Mouse (Mus musculus) erythroblast, adult 5-6 weeks (primary cell): Measurements from ENCODE around the gene Rflnb. TPM values are rescaled to one million over a fixed set of nuclear protein-coding genes. Genes with fewer than 3 reads are reported as not detected.
"Not testable (repeated sequence)": the region's sequence is repeated elsewhere in the genome, so short reads cannot be mapped to it uniquely, and the experiment has no call there.

ENCODE experiments used
- ATAC-seq: replicated peaks from 2 replicates; pipeline ENCODE4 v1.8.0; 2016; ENCODE audit warnings: moderate number of reproducible peaks, mild to moderate bottlenecking, moderate TSS enrichment, inconsistent platforms; ENCODE audit not compliant: poor library complexity, low FRiP score, severe bottlenecking
- total RNA-seq, 2 experiments: library from RNA; stranded (forward) in 1 of 2; stranded (reverse) in 1 of 2; fragments of 150-400 nt in 1 of 2; fragments of 200-764, 138-1000 nt in 1 of 2; gene quantifications; 2 replicates each; pipeline versions ENCODE4 v1.2.3 to v1.2.4; 2015 to 2017; ENCODE audit warnings: low replicate concordance in 2 of 2

Gene Rflnb
- total RNA-seq, 2 experiments from 2014 or later: 22.5 to 23.4 TPM

DNA sequence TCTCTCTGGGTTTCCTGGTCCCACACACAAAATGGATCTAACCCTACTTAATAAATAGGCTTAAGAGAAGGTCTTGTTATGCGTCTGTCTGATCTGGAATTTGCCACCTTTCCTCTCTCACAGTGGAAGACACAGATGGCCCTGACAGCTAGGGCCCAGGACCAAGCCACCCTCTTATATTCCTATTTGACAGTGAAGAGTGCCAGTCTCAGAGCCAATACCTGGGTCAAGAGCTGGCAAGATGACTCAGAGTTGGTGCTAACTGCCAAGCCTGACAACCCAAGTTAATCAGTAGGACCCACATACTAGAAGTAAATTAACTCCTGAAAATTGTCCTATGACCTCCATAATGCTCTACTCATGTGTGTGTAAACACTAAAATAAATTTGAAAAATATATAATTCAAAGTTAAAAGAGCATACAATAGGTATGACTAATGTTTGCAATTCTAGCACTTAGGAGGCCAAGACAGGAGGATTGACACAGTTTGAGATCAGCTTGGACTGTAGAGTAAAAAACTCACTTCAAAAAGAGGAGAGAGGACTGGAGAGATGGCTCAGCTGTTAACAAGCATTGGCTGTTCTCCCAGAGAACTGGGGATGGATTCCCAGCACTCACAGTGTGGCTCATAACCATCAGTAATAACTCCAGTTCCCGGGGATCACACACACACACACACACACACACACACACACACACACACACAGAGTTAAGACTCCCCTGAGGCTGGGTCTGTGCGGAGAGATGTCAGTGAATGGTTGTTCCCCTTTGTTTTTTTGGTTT lies 11.9 kb upstream of the Rflnb start:
- no peak for ATAC-seq

DNA sequence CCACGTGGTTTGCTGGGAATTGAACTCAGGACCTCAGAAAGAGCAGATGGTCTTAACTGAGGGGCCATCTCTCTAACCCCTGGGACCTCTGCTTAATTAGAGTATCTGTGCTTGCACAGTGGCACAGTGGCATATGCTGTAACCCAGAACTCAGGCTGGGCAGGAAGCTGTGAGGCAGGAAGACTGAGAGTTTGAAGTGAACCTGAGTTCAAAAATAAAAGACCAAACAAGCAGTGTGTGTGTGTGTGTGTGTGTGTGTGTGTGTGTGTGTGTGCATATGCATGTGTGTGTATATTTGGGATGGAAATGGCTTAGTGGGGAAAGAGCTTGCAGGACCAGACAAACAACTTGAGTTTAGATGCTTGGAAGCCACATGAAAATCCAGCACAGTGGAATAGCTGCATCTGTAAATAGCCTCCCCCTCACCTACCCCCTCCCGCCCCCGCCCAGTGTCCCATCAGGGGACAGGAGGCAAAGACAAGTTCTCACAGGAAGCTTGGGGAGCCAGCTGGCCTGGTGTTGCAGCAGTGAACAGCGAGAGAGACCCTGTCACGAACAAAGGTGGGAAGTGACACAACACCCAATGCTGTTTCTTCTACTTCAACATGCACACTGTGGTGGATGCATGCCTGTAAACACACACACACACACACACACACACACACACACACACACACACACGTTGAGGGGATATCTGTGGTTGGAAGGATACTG lies 10.2 kb upstream of the Rflnb start:
- no peak for ATAC-seq

DNA sequence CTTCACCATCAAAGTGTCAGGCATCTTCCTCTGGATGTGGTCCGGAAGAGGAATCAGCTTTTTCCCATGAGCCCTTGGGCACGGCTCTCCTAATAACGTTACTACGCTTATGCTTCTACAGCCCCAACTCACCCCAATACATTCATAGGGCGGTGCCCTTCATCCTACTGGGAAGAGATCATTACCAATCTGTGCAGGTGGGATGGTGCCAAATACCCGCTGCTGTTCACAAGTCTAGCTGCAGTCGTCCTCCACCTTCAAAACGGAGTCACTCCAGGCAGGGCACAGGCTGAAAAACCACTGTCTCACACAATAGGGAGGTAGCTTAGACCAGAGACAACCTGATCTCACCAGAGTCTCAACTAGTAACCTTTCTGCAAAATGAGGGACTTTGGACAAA lies 7.6 kb upstream of the Rflnb start:
- ATAC-seq: no peak

DNA sequence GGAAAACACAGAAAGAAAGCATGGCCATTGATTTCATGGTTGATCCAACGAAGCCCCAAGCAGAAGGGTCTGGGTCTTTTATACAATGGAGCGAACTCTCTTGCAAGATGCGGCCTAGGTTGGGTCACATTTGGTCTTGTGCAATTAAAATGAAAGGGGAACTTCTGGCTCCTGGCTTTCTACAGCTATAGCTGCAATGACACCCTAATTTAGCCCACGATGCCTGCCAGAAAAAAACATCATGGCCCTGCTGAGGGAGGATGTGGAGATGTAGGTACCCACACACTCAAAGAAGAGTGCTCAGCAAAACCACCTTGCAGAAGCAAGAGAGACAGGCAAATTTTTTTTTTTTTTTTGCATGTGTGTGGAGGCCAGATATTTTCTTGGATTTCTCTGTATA lies 6.3 kb upstream of the Rflnb start:
- no peak for ATAC-seq

DNA sequence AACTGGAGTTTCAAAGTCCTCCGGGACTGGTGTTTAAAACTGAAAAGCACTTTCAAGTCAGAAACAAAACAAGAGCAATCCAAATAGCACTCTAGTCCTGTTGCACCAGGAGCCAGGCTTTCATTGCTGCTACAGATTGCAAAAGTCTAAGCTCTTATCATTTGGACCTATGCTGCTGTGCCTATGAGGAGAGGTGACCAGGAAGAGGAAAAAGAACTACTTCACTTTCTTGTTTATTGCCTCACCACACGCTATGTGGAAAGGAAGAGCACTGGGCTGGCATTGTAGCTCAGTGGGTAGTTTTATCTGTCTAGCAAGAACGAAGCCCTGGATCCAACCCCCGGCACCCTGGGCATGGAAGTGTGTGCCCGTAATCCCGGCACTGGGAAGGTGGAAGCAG lies 5.8 kb upstream of the Rflnb start:
- no peak for ATAC-seq

DNA sequence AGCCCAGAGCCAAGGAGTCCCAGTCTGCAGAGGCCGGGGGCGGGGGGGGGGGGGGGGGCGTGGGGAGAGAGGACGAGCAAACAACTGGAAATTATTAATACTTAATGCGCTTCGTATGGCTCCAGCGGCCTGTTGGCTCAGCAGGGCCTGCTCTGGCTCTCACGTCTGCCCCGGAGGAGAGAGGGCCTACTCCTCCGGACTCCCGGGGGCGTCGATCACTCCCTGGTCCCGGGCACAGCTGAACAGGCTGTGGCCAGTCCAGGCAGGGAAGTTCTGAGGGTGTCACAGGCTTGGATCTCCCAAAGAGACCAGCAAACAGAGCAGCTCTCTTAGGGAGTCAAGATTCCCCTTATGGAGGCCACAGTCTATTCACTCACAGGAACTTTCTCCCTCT lies 487 bp upstream of the Rflnb start:
- ATAC-seq: no peak

DNA sequence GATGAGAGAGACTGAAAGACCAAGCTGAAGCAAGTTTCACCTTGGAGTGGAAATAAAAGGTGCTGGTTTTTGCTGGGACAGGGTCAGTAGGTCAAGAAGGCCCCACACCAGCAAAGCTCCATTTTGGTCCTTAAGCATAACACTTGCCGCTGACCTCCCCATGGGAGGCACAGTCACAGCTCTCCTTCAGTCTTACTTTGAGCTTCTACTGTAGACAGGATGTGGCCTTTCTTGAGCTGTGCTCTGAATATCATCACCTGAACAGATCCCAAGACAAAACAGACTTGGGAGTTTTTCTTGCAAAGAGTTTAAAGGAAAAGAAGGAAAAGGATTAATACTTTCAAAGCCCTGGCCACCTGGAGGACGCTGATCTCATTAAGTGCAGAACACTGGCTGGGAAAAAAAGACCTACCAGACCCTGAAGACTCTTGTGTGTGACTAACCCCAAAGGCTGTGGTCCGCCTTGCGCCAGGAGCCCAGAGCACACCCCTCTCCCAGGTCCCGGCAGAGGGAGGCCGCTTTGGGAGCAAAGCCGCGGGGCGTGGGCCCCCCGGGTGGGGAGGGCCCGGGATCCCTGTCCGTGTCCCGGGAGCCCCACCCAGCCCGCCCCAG lies 949 bp downstream of the Rflnb start:
- no peak for ATAC-seq

DNA sequence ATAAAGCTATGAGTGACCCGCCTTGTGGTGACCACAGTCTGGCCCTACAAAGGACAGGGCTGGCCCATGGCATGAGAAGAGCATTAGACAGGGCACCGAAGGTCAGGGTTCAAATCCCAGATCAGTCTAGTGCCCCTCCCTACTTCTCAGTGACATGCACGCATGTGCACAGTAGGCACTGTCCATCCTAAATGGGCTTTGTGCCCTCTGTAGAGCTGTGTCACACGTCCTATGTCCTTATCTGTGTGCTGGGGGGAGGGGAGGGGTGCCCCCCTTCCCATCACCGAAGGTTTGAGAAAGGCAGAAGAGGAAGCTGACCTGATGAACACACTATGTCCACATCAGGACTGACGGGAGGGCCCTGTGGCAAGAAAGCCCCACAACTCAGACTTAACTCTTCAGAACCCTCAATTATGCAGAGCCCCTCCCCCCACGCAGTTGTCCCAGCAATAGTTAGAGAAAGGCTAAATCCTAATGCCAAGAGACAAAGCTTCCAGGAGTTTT lies 2.5 kb downstream of the Rflnb start:
- ATAC-seq: no peak

DNA sequence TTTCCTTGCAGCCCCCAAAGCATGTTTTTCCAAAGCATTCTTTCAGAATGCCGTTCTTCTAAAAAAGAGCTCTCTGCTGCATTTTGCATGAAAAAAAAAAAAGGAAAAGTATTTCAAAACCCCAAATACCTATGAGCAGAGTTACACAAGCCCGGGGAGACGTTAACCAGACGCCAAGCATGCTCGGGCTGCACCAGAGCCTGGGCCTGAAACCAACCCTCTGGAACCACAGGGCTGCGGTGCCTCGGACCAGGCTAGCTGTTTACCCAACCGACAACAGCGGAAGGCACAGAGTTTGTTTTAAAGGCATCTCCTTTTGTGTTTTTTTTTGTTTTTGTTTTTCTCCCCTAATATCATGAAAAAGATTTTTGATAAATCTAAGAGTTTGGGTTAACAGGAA lies 6.7 kb downstream of the Rflnb start:
- ATAC-seq: no peak

DNA sequence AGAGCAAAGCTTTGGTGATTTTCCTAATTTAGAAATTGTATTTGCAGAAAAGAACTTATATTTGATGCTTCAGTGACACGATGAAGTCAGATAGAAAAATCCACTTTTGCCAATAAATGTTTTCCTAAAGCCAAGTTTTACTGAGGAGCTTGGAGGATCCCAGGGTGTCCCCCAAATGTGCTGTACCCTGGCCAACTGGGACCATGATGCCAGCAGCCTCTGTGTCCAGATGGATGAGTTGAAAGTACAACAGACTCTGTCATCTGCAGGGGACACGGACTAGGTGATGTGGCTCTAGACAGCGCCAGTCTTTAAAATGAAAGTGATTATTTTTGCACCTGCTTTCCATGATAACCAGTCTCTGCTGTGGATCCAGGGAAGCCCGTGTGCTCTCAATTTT lies 7.7 kb downstream of the Rflnb start:
- no peak for ATAC-seq

DNA sequence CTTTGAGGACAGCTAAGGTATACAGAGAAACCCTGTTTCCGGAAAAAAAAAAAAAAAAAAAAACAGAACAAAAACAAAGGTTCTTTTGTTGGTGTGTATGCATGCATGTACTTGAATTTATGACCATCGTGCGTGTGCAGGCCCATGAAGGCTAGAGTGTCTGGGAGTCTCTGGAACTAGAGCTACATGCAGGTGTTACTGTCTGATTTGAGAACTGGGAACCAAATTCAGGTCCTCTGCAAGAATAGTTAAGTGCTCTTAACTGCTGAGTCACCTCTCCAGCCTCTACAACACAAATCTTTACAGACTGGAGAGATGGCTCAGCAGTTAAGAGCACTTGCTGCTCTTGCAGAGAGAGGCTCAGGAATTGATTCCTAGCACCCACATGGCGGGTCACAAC lies 11.8 kb downstream of the Rflnb start:
- no peak for ATAC-seq

DNA sequence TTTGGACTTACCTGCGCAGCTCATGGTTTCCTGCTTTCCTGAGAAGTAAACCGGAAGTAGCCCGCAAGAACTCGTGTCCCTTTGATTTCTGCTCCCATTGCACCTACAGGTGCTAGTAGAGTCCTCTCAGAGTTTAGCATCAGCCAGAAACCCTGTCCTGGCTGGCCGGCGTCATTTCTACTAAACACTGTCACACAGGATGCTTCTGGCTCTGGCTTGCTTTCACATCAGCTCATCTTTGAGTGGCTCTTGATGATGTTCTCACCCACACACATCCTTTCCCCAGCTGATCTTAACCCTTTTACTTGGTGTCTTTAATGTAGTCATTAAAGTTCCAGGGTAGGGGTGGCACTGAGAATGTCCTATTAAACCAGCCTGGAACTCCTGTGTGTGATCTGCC lies 12.3 kb downstream of the Rflnb start:
- ATAC-seq: no peak

DNA sequence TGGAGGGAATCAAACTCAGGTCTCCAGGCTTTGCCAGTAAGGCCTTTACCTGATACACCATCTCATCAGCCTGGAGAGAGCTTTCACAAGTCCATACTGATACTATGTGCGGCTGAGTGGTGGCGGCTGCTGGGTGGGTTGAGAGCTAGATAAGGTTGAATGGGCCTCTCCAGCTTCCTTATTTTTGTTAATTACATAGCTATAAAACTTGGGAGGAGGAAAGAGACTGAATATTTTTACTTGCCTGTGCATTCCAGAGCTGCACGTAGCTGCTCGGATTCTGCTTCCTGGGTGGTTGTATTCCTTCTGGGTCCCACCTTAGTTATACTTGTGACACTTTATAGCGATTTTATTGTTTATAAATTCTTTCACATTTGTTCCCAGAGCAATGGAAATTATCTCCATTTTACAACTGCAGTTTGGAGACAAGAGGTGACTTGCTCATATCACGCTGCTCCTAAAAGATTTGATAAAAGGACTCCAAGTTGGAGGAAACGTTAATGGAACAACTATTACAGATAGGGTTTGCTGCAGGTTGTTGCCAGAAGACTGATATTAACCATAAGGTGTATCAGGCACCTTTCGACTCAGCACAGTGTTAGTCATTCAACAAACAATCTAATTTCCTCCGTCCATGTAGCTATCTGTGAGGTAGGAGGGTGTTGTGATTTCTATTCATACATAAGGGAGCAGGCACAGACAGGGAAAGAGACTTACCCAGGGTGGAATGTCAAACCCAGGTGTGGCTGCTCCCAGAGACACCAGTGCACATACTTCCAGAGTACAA lies 16.6 kb downstream of the Rflnb start:
- no peak for ATAC-seq

DNA sequence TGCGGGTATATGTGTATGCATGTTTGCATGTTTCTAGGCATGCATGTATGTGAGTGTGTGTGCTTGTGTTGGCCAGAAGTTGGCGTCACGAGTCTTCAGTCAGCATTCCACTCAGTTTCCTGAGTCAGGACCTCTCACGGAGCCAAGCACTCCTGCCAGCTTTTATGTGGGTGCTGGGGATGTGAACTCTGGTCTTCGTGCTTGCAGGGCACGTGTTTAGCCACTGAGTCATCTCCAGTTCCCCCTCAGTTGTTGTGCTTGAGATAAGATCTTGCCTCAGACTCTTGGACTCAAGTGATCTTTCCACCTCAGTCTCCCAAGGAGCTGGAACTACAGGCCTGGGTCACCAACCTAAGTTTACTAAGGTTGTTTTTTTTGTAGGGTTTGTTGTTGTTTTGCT lies 18.5 kb downstream of the Rflnb start:
- no peak for ATAC-seq

DNA sequence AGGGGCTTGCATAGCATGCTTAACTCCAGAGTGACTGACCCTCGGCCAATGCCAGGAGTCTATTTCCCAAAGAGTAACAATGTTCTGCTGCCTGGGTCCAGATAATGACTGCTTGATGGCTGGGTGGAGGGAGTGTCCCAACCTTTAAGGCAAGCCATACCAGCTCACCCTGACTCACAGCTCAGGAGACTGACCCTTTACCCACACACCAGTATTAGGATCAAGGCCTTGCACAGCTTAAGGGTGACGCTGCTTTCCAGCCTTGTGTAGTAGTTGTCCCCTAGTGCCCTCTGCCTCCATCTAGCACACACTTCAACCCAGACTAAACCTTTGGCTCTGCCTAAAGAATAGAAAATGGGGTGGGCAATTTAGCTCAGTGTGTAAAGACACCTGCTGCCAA lies 19.4 kb downstream of the Rflnb start:
- ATAC-seq: no peak

DNA sequence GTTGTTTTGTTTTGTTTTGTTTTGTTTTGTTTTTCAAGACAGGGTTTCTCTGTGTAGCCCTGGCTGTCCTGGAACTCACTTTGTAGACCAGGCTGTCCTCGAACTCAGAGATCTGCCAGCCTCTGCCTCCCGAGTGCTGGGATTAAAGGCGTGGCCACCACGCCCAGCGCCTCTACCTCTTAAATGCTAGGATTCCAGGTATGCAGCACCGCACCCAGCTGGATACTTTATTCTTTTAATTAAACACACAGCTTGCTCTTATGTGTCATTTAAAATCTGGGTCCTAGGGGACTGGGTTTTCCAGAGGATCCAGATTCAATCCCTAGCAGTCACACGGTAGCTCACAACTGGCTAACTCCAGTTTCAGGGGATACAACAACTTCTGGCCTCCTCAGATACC lies 23.3 kb downstream of the Rflnb start:
- not testable (repeated sequence) for ATAC-seq

DNA sequence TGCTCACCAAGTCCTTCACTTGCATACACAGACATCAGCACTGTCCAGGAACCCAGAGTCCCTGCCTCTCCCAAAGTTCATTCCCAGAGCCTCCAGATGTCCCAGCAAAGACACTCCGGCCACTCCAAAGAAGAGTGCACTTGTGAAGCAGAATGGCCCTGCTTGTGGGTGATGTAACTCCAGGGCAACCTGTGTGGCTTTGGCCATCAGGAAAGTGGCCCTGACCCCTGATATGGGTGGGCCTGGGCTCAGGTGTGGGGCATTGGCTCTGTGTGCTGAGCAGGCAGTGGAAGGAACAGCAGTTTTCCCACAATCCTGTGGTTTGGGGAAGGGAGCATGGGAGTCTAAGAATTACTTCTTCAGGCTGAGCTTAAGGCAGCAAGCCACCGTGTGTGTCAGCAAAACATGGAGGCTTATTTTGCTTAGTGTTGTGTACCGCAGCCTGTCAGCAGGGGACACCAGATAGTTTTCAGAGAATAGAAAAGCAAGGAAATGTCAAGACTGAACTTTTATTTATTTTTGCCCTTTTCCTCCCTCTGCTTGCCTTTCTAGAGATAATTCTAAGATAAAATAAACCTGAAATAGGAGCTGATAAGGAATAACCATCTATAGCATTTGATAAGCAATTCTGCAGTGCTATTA lies 26.2 kb downstream of the Rflnb start:
- peak; percentile 40; the same call in 1 of the 2 replicates for ATAC-seq

DNA sequence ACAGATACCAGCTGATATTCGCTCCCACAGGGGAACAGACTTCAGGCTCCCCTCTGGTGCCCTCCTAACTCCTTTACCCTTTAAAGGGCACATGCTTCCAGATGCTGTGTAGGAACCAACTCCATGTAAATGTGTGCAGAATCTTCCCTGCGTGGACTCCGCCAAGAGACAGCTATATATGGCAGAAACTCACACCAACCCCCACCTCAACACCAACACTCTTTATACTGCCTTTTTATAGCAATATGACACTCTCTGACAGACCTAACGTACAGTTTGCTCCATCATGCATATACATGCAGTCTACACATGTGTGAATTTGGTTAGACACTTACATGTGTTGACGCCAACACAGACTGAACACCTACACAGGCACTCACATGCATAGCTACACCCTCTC lies 26.9 kb downstream of the Rflnb start:
- no peak for ATAC-seq

DNA sequence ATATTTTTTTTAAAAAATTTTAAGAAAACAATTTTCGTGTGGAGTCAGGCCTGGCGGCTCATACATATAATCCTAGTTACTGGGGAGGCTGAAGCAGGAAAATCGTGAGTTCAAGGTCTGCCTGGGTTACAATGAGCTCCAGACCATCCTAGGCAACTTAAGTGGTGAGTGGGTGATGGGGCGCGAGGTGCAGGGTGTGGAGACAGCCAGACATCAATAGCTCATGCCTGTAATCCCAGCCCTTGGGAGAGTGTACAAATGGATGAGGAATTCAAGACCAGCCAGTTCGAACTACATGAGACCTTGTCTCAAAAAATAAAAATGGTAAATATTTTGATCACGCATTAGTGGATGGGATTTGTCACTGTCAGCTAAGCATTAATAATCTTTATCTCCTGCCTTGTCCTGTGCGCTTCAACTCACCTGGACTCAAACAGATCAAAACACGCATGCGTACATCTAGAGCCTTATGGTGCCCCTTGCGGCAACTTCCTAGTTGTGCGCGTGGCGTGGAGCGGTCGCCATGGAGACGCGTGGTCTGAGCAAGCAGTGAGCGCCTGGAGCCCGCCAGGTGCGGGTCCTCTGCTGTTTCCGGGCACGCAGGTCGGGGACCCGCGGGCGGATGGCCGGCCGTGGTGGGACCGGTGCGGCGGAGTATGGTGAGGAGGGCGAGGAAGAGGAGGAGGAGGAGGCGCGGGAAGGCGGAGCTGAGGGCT lies 28.0 kb downstream of the Rflnb start, which contains the start of gene 1700016K19Rik:
1700016K19Rik (plus strand) TSS at position 473 of the 716 bp plus-strand sequence.
- 0 out of 2 replicates have a peak, but pooled peaks have one; percentile 30 for ATAC-seq
